Mouse (Mus musculus): Measurements from ENCODE around the gene Chd9. TPM values are rescaled to one million over a fixed set of nuclear protein-coding genes. Genes with fewer than 3 reads are reported as not detected.

The Chd9 gene
- total RNA-seq, 1 experiment from 2014 or later = 82.6 TPM

- ATAC-seq (replicated peaks in 1 of 2; ENCODE audit: insufficient read depth in 1 of 2, low FRiP score in 2 of 2, low TSS enrichment in 1 of 2, low read depth in 1 of 2, poor library complexity in 2 of 2, severe bottlenecking in 2 of 2) = peak; percentile 93
Observed at GRCm38 (mm10) chr8:90861266-90861944, 33.3 kb downstream of the Chd9 start.

- ATAC-seq (replicated peaks in 1 of 2; ENCODE audit: insufficient read depth in 1 of 2, low FRiP score in 2 of 2, low TSS enrichment in 1 of 2, low read depth in 1 of 2, poor library complexity in 2 of 2, severe bottlenecking in 2 of 2) = peak; percentile 9 to 39; a peak in 3 of 4 replicates
Observed at GRCm38 (mm10) chr8:90862038-90862437, 33.9 kb downstream of the Chd9 start.

- ATAC-seq (replicated peaks in 1 of 2; ENCODE audit: insufficient read depth in 1 of 2, low FRiP score in 2 of 2, low TSS enrichment in 1 of 2, low read depth in 1 of 2, poor library complexity in 2 of 2, severe bottlenecking in 2 of 2) = no peak
Observed at GRCm38 (mm10) chr8:90867061-90867460, 38.9 kb downstream of the Chd9 start.

- ATAC-seq (replicated peaks in 1 of 2; ENCODE audit: insufficient read depth in 1 of 2, low FRiP score in 2 of 2, low TSS enrichment in 1 of 2, low read depth in 1 of 2, poor library complexity in 2 of 2, severe bottlenecking in 2 of 2) = no peak
Observed at GRCm38 (mm10) chr8:90867911-90868310, 39.8 kb downstream of the Chd9 start.

GRCm38 (mm10) chr8:90868334-90868733, 40.2 kb downstream of the Chd9 start:
- ATAC-seq (replicated peaks in 1 of 2; ENCODE audit: insufficient read depth in 1 of 2, low FRiP score in 2 of 2, low TSS enrichment in 1 of 2, low read depth in 1 of 2, poor library complexity in 2 of 2, severe bottlenecking in 2 of 2) = no peak

- peak; percentile 82 to 92 for ATAC-seq (replicated peaks in 1 of 2; ENCODE audit: insufficient read depth in 1 of 2, low FRiP score in 2 of 2, low TSS enrichment in 1 of 2, low read depth in 1 of 2, poor library complexity in 2 of 2, severe bottlenecking in 2 of 2)
Observed at GRCm38 (mm10) chr8:90869071-90869919, 41.1 kb downstream of the Chd9 start.

GRCm38 (mm10) chr8:90869920-90870777, 42.0 kb downstream of the Chd9 start:
- peak; percentile 31 to 33; a peak in 1 of 4 replicates for ATAC-seq (replicated peaks in 1 of 2; ENCODE audit: insufficient read depth in 1 of 2, low FRiP score in 2 of 2, low TSS enrichment in 1 of 2, low read depth in 1 of 2, poor library complexity in 2 of 2, severe bottlenecking in 2 of 2)

GRCm38 (mm10) chr8:90871375-90872080, 43.4 kb downstream of the Chd9 start:
- no peak for ATAC-seq (replicated peaks in 1 of 2; ENCODE audit: insufficient read depth in 1 of 2, low FRiP score in 2 of 2, low TSS enrichment in 1 of 2, low read depth in 1 of 2, poor library complexity in 2 of 2, severe bottlenecking in 2 of 2)

GRCm38 (mm10) chr8:90873051-90873450, 44.9 kb downstream of the Chd9 start:
- no peak for ATAC-seq (replicated peaks in 1 of 2; ENCODE audit: insufficient read depth in 1 of 2, low FRiP score in 2 of 2, low TSS enrichment in 1 of 2, low read depth in 1 of 2, poor library complexity in 2 of 2, severe bottlenecking in 2 of 2)

GRCm38 (mm10) chr8:90876213-90876721, 48.1 kb downstream of the Chd9 start:
- ATAC-seq (replicated peaks in 1 of 2; ENCODE audit: insufficient read depth in 1 of 2, low FRiP score in 2 of 2, low TSS enrichment in 1 of 2, low read depth in 1 of 2, poor library complexity in 2 of 2, severe bottlenecking in 2 of 2) = peak; percentile 92 to 93

GRCm38 (mm10) chr8:90876722-90877429, 48.7 kb downstream of the Chd9 start:
- ATAC-seq (replicated peaks in 1 of 2; ENCODE audit: insufficient read depth in 1 of 2, low FRiP score in 2 of 2, low TSS enrichment in 1 of 2, low read depth in 1 of 2, poor library complexity in 2 of 2, severe bottlenecking in 2 of 2) = peak; percentile 42 to 59

GRCm38 (mm10) chr8:90877430-90877975, 49.4 kb downstream of the Chd9 start:
- no peak for ATAC-seq (replicated peaks in 1 of 2; ENCODE audit: insufficient read depth in 1 of 2, low FRiP score in 2 of 2, low TSS enrichment in 1 of 2, low read depth in 1 of 2, poor library complexity in 2 of 2, severe bottlenecking in 2 of 2)

GRCm38 (mm10) chr8:90878551-90878950, 50.4 kb downstream of the Chd9 start:
- ATAC-seq (replicated peaks in 1 of 2; ENCODE audit: insufficient read depth in 1 of 2, low FRiP score in 2 of 2, low TSS enrichment in 1 of 2, low read depth in 1 of 2, poor library complexity in 2 of 2, severe bottlenecking in 2 of 2) = no peak

GRCm38 (mm10) chr8:90880041-90880440, 51.9 kb downstream of the Chd9 start:
- ATAC-seq (replicated peaks in 1 of 2; ENCODE audit: insufficient read depth in 1 of 2, low FRiP score in 2 of 2, low TSS enrichment in 1 of 2, low read depth in 1 of 2, poor library complexity in 2 of 2, severe bottlenecking in 2 of 2) = no peak

- no peak for ATAC-seq (replicated peaks in 1 of 2; ENCODE audit: insufficient read depth in 1 of 2, low FRiP score in 2 of 2, low TSS enrichment in 1 of 2, low read depth in 1 of 2, poor library complexity in 2 of 2, severe bottlenecking in 2 of 2)
Observed at GRCm38 (mm10) chr8:90881181-90881580, 53.0 kb downstream of the Chd9 start.

- ATAC-seq (replicated peaks in 1 of 2; ENCODE audit: insufficient read depth in 1 of 2, low FRiP score in 2 of 2, low TSS enrichment in 1 of 2, low read depth in 1 of 2, poor library complexity in 2 of 2, severe bottlenecking in 2 of 2) = no peak
Observed at GRCm38 (mm10) chr8:90882088-90882691, 54.0 kb downstream of the Chd9 start.
